Mouse (Mus musculus) hindbrain, embryonic 13.5 days (tissue): ENCODE measurements around the gene Commd7. TPM values are rescaled to one million over a fixed set of nuclear protein-coding genes. Genes with fewer than 3 reads are reported as not detected.
"Not testable (repeated sequence)": the region's sequence is repeated elsewhere in the genome, so short reads cannot be mapped to it uniquely, and the experiment has no call there.

Experiments
- ATAC-seq: fragments of 200-750 bp; cut with Nextera tagmentation; 2 replicates; pipeline ENCODE4 v1.8.0; 2017; ENCODE audit warnings: moderate TSS enrichment; ENCODE audit not compliant: low FRiP score
- H3K27ac ChIP-seq: fragments of 300-500 bp; sonication (generic); 2 replicates; pipeline ENCODE4 v1.5.1; 2015; ENCODE audit warnings: inconsistent platforms, mild to moderate bottlenecking, moderate library complexity
- H3K27me3 ChIP-seq: fragments of 300-500 bp; sonication (generic); 2 replicates; pipeline ENCODE4 v1.6.1; 2015; ENCODE audit warnings: mild to moderate bottlenecking, inconsistent platforms
- H3K36me3 ChIP-seq: fragments of 300-500 bp; sonication (generic); 2 replicates; pipeline ENCODE4 v1.6.1; 2015; ENCODE audit warnings: mild to moderate bottlenecking, inconsistent platforms
- H3K4me1 ChIP-seq: fragments of 300-500 bp; sonication (generic); replicated peaks from 2 replicates; pipeline ENCODE4 v1.6.1; 2015; ENCODE audit warnings: inconsistent platforms
- H3K4me2 ChIP-seq: fragments of 300-500 bp; sonication (generic); 2 replicates; pipeline ENCODE4 v1.6.1; 2015; ENCODE audit warnings: inconsistent platforms, mild to moderate bottlenecking, moderate library complexity
- H3K4me3 ChIP-seq: fragments of 300-500 bp; sonication (generic); 2 replicates; pipeline ENCODE4 v1.5.1; 2015; ENCODE audit warnings: mild to moderate bottlenecking, inconsistent platforms
- H3K9ac ChIP-seq: fragments of 300-500 bp; sonication (generic); 2 replicates; pipeline ENCODE4 v1.6.1; 2015; ENCODE audit warnings: mild to moderate bottlenecking, inconsistent platforms
- H3K9me3 ChIP-seq: fragments of 300-500 bp; sonication (generic); 2 replicates; pipeline ENCODE4 v1.6.1; 2016; ENCODE audit warnings: inconsistent platforms
- WGBS: fragments of 180-500 bp; shearing (Covaris S2); methylation state at CpG from one replicate; pipeline ENCODE4 v1.1.7; 2015; 5-methylcytosine and 5-hydroxymethylcytosine counted together
- polyA plus RNA-seq: library from polyadenylated mRNA; unstranded; fragments of >200 nt; fragmentation: Nextera tagmentation; extraction: Ambion mirVana; gene quantifications from 2 replicates; pipeline ENCODE4 v1.2.1, GENCODE M21; 2015

Commd7 gene
- polyA plus RNA-seq, result 88.3 and 88.8 TPM in 2 replicates

DNA sequence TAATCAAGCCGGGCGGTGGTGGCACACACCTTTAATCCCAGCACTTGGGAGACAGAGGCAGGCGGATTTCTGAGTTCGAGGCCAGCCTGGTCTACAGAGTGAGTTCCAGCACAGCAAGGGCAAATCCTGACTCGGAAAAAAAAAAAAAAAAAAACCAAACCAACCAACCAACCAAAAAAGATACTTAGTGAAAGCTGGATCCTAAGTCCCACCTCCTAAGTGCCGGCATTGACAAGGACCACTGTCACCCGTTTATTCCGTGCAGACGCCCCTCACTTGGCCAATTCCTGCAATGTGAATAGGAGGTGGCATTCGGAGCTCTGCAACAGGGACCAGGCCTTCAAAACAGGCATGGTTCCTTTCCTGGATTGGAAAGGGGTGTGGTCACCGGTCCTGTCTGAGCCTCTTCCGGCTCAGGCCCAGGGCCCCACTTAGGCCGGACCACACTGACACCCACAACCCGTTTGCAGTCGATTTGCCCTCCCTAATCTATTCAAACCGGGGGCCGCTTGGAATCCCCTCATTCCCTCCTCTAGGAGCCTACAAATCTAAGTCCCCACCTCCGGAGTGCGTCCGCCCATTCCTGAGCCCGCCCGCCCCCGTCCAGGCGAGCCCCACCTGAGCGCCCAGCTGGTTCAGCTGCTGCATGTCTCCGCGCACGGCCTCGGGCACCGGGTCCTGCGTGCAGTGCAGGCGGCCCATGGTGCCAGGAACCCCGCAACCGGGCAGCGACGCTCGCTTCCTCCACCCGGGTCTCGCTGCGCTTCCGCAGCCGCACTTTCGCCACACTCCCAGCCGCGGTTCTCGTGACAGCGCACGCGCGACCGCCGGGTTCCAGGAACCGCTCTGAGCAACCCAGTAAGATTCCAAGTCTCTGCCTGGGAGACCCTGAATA, at the start of gene Commd7:
Commd7 (minus strand) TSS at position 806 of the 895 bp plus-strand sequence.
- Histone ChIP-seq H3K4me3 (peak within 1 kb of the TSS; percentile 88), H3K4me2 (peak within 1 kb of the TSS; percentile 75), H3K9me3 (no peaks in the 10 kb centered on the region), H3K36me3 (peaks cover 18% of the 10 kb centered on the region), H3K4me1 (peaks cover 21% of the 10 kb centered on the region), H3K9ac (peak within 1 kb of the TSS; percentile 94), H3K27ac (peak within 1 kb of the TSS; percentile 94), H3K27me3 (no peaks in the 10 kb centered on the region)
- WGBS, result 5% methylated on average over 53 of the region's 53 CpGs
- ATAC-seq, result peak; percentile 90

GRCm38 (mm10) chr2:153679959-153680358, 47.4 kb upstream of the Commd7 start:
- H3K4me3 ChIP-seq, result no peak overlapping the region
- H3K4me2 ChIP-seq, result no peak overlapping the region
- H3K36me3 ChIP-seq, result peaks cover 18% of the 10 kb centered on the region
- 98% methylated on average over 1 of the region's 1 CpGs for WGBS
- no peaks in the 10 kb centered on the region for H3K27me3 ChIP-seq
- no peaks in the 10 kb centered on the region for H3K9me3 ChIP-seq
- no peak overlapping the region for H3K27ac ChIP-seq
- H3K4me1 ChIP-seq, result no peaks in the 10 kb centered on the region
- no peak for ATAC-seq
- H3K9ac ChIP-seq, result no peak overlapping the region

GRCm38 (mm10) chr2:153677550-153677949, 45.0 kb upstream of the Commd7 start:
- H3K9me3 ChIP-seq, result no peaks in the 10 kb centered on the region
- no peaks in the 10 kb centered on the region for H3K4me1 ChIP-seq
- H3K27me3 ChIP-seq, result no peaks in the 10 kb centered on the region
- no peak overlapping the region for H3K4me3 ChIP-seq
- H3K36me3 ChIP-seq, result peaks cover 28% of the 10 kb centered on the region
- ATAC-seq, result no peak
- no peak overlapping the region for H3K4me2 ChIP-seq
- no peak overlapping the region for H3K9ac ChIP-seq
- H3K27ac ChIP-seq, result no peak overlapping the region
- WGBS, result 87% methylated on average over 7 of the region's 7 CpGs

GRCm38 (mm10) chr2:153676944-153677343, 44.4 kb upstream of the Commd7 start:
- no peaks in the 10 kb centered on the region for H3K9me3 ChIP-seq
- ATAC-seq, result no peak
- 95% methylated on average over 6 of the region's 6 CpGs for WGBS
- H3K27ac ChIP-seq, result no peak overlapping the region
- no peak overlapping the region for H3K4me3 ChIP-seq
- no peak overlapping the region for H3K4me2 ChIP-seq
- H3K9ac ChIP-seq, result no peak overlapping the region
- no peaks in the 10 kb centered on the region for H3K4me1 ChIP-seq
- H3K27me3 ChIP-seq, result no peaks in the 10 kb centered on the region
- H3K36me3 ChIP-seq, result peaks cover 28% of the 10 kb centered on the region

DNA sequence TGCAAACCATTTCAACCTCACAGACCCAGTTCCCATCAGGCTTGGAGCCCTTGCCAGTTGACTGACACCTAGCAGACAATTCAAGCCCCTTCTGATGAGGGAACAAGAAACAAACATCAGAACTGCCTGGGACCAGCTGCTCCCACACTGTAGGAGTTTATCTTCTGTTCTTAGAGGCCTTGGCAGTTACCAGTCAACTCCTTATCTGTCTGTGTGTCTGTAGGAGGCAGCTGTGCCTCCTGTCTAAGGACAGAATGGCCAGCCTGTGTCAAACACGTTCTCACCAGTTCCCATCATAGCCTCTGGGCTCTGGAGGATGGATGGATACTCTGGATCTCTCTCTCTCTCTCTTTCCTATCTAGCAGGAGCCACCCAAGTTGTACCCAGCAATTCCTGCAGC, 42.8 kb upstream of the Commd7 start:
- H3K4me2 ChIP-seq, H3K9ac ChIP-seq, H3K27ac ChIP-seq, H3K4me1 ChIP-seq, H3K27me3 ChIP-seq, ATAC-seq, H3K9me3 ChIP-seq, H3K4me3 ChIP-seq: not testable (repeated sequence)
- H3K36me3 ChIP-seq, result peaks cover 28% of the 10 kb centered on the region
- WGBS, result 85% methylated on average over 1 of the region's 1 CpGs

DNA sequence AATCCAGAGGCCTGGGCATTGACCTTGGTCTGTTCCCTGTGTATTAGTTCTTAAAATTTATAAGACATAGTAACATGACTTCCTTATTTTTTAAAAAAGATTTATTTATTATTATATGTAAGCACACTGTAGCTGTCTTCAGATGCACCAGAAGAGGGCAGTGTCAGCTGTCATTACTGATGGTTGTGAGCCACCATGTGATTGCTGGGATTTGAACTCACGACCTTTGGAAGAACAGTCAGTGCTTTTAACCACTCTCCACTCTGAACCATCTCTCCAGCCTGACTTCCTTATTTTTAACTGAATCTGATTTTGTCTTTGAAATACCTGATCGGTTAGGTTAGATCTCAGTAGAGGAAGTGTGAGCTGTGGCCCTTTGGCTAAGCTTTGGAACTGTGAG, 40.0 kb upstream of the Commd7 start:
- 0 out of 2 replicates have a peak, but pooled peaks cover 4% of the 10 kb centered on the region for H3K4me1 ChIP-seq
- H3K9ac ChIP-seq, result no peak overlapping the region
- H3K9me3 ChIP-seq, result no peaks in the 10 kb centered on the region
- 87% methylated on average over 2 of the region's 2 CpGs for WGBS
- ATAC-seq, result no peak
- H3K4me3 ChIP-seq, result no peak overlapping the region
- H3K27me3 ChIP-seq, result no peaks in the 10 kb centered on the region
- no peak overlapping the region for H3K27ac ChIP-seq
- peaks cover 20% of the 10 kb centered on the region for H3K36me3 ChIP-seq
- no peak overlapping the region for H3K4me2 ChIP-seq

GRCm38 (mm10) chr2:153670111-153670510, 37.5 kb upstream of the Commd7 start:
- H3K9me3 ChIP-seq, result no peaks in the 10 kb centered on the region

GRCm38 (mm10) chr2:153668754-153669376, 36.3 kb upstream of the Commd7 start:
- Histone ChIP-seq H3K4me3 (no peak overlapping the region), H3K9me3 (no peaks in the 10 kb centered on the region), H3K27ac (no peak overlapping the region), H3K4me1 (0 out of 2 replicates have a peak, but pooled peaks cover 4% of the 10 kb centered on the region), H3K9ac (no peak overlapping the region), H3K4me2 (no peak overlapping the region), H3K27me3 (no peaks in the 10 kb centered on the region), H3K36me3 (peaks cover 8% of the 10 kb centered on the region; the same call in 1 of the 2 replicates)
- ATAC-seq, result 0 out of 2 replicates have a peak, but pooled peaks have one; percentile 21
- 67% methylated on average over 7 of the region's 7 CpGs for WGBS

More at GRCm38 (mm10) chr2:153670111-153670510, 37.5 kb upstream of the Commd7 start:
- H3K27ac ChIP-seq, result no peak overlapping the region
- no peak overlapping the region for H3K4me2 ChIP-seq
- H3K9ac ChIP-seq, result no peak overlapping the region
- H3K4me1 ChIP-seq, result 0 out of 2 replicates have a peak, but pooled peaks cover 4% of the 10 kb centered on the region
- WGBS, result 62% methylated on average over 5 of the region's 5 CpGs
- no peaks in the 10 kb centered on the region for H3K27me3 ChIP-seq
- ATAC-seq, result no peak
- H3K36me3 ChIP-seq, result peaks cover 16% of the 10 kb centered on the region; the same call in 1 of the 2 replicates
- H3K4me3 ChIP-seq, result no peak overlapping the region

GRCm38 (mm10) chr2:153665401-153665800, 32.8 kb upstream of the Commd7 start:
- Histone ChIP-seq H3K4me1 (0 out of 2 replicates have a peak, but pooled peaks cover 4% of the 10 kb centered on the region), H3K9ac (no peak overlapping the region), H3K27ac (no peak overlapping the region), H3K4me2 (no peak overlapping the region), H3K27me3 (no peaks in the 10 kb centered on the region), H3K9me3 (no peaks in the 10 kb centered on the region), H3K36me3 (peaks cover 20% of the 10 kb centered on the region; the same call in 1 of the 2 replicates), H3K4me3 (no peak overlapping the region)
- no peak for ATAC-seq
- WGBS, result 93% methylated on average over 7 of the region's 7 CpGs

- Histone ChIP-seq H3K4me2 (no peak overlapping the region), H3K4me3 (no peak overlapping the region), H3K36me3 (peaks cover 16% of the 10 kb centered on the region; the same call in 1 of the 2 replicates), H3K9me3 (no peaks in the 10 kb centered on the region), H3K4me1 (0 out of 2 replicates have a peak, but pooled peaks cover 3% of the 10 kb centered on the region), H3K27ac (no peak overlapping the region), H3K27me3 (no peaks in the 10 kb centered on the region), H3K9ac (no peak overlapping the region)
- WGBS, result 54% methylated on average over 3 of the region's 3 CpGs
- no peak for ATAC-seq
Observed at GRCm38 (mm10) chr2:153660616-153661015, 28.0 kb upstream of the Commd7 start.

- 89% methylated on average over 8 of the region's 8 CpGs for WGBS
- not testable (repeated sequence) for H3K4me2 ChIP-seq, ATAC-seq
Observed at GRCm38 (mm10) chr2:153657659-153658058, 25.1 kb upstream of the Commd7 start.

DNA sequence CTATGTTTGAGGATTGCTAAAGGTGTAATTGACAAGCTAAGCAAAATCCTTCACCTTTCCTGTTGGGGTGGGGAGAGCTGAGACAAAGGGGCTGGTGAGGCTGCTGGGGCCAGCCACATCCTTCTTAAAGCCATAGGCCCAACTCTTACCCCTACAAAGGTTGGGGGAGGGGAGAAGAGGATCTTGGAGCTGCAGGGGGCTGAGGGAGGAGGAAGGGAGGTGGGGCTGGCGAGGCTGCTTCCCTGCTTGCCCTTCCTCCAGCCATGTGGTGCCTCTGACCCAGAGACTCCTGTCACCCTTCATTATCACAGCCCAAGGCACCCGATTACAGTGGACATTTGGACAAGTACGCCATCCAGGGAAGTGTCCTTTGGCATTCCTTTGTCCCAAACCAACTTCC, 19.1 kb upstream of the Commd7 start:
- H3K4me2 ChIP-seq, result no peak overlapping the region
- peaks cover 19% of the 10 kb centered on the region for H3K4me1 ChIP-seq
- WGBS, result 23% methylated on average over 3 of the region's 3 CpGs
- no peak for ATAC-seq
- H3K9ac ChIP-seq, result no peak overlapping the region
- no peak overlapping the region for H3K27ac ChIP-seq
- H3K27me3 ChIP-seq, result peaks cover 14% of the 10 kb centered on the region
- H3K9me3 ChIP-seq, result no peaks in the 10 kb centered on the region
- no peak overlapping the region for H3K4me3 ChIP-seq
- no peaks in the 10 kb centered on the region for H3K36me3 ChIP-seq

More at GRCm38 (mm10) chr2:153657659-153658058, 25.1 kb upstream of the Commd7 start:
- H3K27me3 ChIP-seq, H3K27ac ChIP-seq, H3K4me3 ChIP-seq, H3K4me1 ChIP-seq, H3K9ac ChIP-seq, H3K9me3 ChIP-seq: not testable (repeated sequence)
- H3K36me3 ChIP-seq, result peaks cover 10% of the 10 kb centered on the region; the same call in 1 of the 2 replicates
